ENCODE assay signal across 20 mouse cellular contexts in genomic region chr12:106081748-106082140, GRCm38 (mm10).
DNase-seq lines count a peak whose midpoint lies in the region; ATAC-seq and TF ChIP-seq lines count a peak whose summit lies in the region.
"Had no signal": no experiment of that assay in that cellular context is flagged by ENCODE, and none has a peak within 500 bp of the region (broad histone marks: within the 10 kb centered on the region; RNA-seq: fewer than 3 reads in every experiment).

No protein-coding gene starts in this region.

- ATAC-seq in forebrain, embryonic 11.5 days (replicated peaks; ENCODE audit: low FRiP score), result no peak
- no peak for ATAC-seq in hindbrain, embryonic 12.5 days (ENCODE audit: low FRiP score)
- ATAC-seq in midbrain, embryonic 15.5 days (replicated peaks), result no peak
- ATAC-seq in kidney, embryonic 16.5 days (ENCODE audit: low FRiP score, low TSS enrichment), result no peak

- no peaks in the 10 kb centered on the region for H3K36me3 ChIP-seq in forebrain, embryonic 11.5 days (ENCODE audit: control insufficient read depth, insufficient read depth, low read length)
- no peaks in the 10 kb centered on the region for H3K36me3 ChIP-seq in hindbrain, embryonic 12.5 days
- H3K36me3 ChIP-seq in midbrain, embryonic 15.5 days (replicated peaks), result no peaks in the 10 kb centered on the region
- no peaks in the 10 kb centered on the region for H3K36me3 ChIP-seq in kidney, embryonic 16.5 days (ENCODE audit: insufficient read depth, low read length)
- H3K36me3 ChIP-seq: embryonic facial prominence, embryonic 12.5 days; heart, embryonic 15.5 days; limb, embryonic 15.5 days; stomach, embryonic 15.5 days had no signal

- H3K4me1 ChIP-seq in forebrain, embryonic 11.5 days (replicated peaks; ENCODE audit: control insufficient read depth, insufficient read depth, low read length), result peaks cover 24% of the 10 kb centered on the region
- peaks cover 31% of the 10 kb centered on the region for H3K4me1 ChIP-seq in hindbrain, embryonic 12.5 days
- H3K4me1 ChIP-seq in midbrain, embryonic 15.5 days, result peaks cover 30% of the 10 kb centered on the region
- H3K4me1 ChIP-seq in kidney, embryonic 16.5 days (ENCODE audit: insufficient read depth, low read length), result peaks cover 15% of the 10 kb centered on the region; the same call in 1 of the 2 replicates
- H3K4me1 ChIP-seq: heart, embryonic 15.5 days; stomach, embryonic 15.5 days had no signal

- no peaks in the 10 kb centered on the region for H3K27me3 ChIP-seq in forebrain, embryonic 11.5 days (ENCODE audit: control insufficient read depth, insufficient read depth, low read length)
- no peaks in the 10 kb centered on the region for H3K27me3 ChIP-seq in hindbrain, embryonic 12.5 days
- H3K27me3 ChIP-seq in midbrain, embryonic 15.5 days (replicated peaks), result no peaks in the 10 kb centered on the region
- no peaks in the 10 kb centered on the region for H3K27me3 ChIP-seq in kidney, embryonic 16.5 days (ENCODE audit: insufficient read depth, low read length)
- H3K27me3 ChIP-seq: CH12.LX; embryonic facial prominence, embryonic 12.5 days; heart, embryonic 15.5 days; limb, embryonic 15.5 days; stomach, embryonic 15.5 days had no signal

- DNase-seq in layer of hippocampus, adult 2 months (ENCODE audit: low spot score in 2 of 2), result no peak
- no peak for DNase-seq in layer of hippocampus, adult 8-10 months (ENCODE audit: low spot score in 2 of 2)
- DNase-seq in forebrain, embryonic 11.5 days (ENCODE audit: low spot score), result no peak
- DNase-seq in lung, postnatal 10 days, result no peak
- no peak for DNase-seq in adrenal gland, adult (ENCODE audit: inconsistent age in 2 of 2, low spot score in 1 of 2)
- DNase-seq: adrenal gland, adult 8-10 months; cerebellum, adult 11-12 months; cerebellum, postnatal 36 days; kidney, adult 9 months; kidney, postnatal 4 days; lung, postnatal 36 days; spleen, adult 18-20 months had no signal

- no peak for TF ChIP-seq CTCF in layer of hippocampus, adult 2 months (conservative IDR thresholded peaks at IDR 0.05)

- peak overlapping the region; percentile 41; the same call in 1 of the 2 replicates for H3K4me2 ChIP-seq in forebrain, embryonic 11.5 days (ENCODE audit: low read depth, low read length, severe bottlenecking)
- peak overlapping the region; percentile 43 for H3K4me2 ChIP-seq in hindbrain, embryonic 12.5 days (replicated peaks)
- H3K4me2 ChIP-seq in midbrain, embryonic 15.5 days, result peak overlapping the region; percentile 52; the same call in 1 of the 2 replicates
- no peak overlapping the region for H3K4me2 ChIP-seq in kidney, embryonic 16.5 days (replicated peaks; ENCODE audit: low read depth, low read length)
- H3K4me2 ChIP-seq: embryonic facial prominence, embryonic 12.5 days; heart, embryonic 15.5 days; limb, embryonic 15.5 days; stomach, embryonic 15.5 days had no signal

- no peaks in the 10 kb centered on the region for H3K9me3 ChIP-seq in forebrain, embryonic 11.5 days (ENCODE audit: control insufficient read depth, low read length)
- H3K9me3 ChIP-seq in hindbrain, embryonic 12.5 days (replicated peaks), result no peaks in the 10 kb centered on the region
- H3K9me3 ChIP-seq in midbrain, embryonic 15.5 days, result no peaks in the 10 kb centered on the region
- H3K9me3 ChIP-seq in kidney, embryonic 16.5 days (ENCODE audit: low read length), result no peaks in the 10 kb centered on the region
- H3K9me3 ChIP-seq: embryonic facial prominence, embryonic 12.5 days; heart, embryonic 15.5 days; limb, embryonic 15.5 days; stomach, embryonic 15.5 days had no signal

- H3K4me3 ChIP-seq in layer of hippocampus, adult 2 months, result no peak overlapping the region; the same call in 1 of the 2 replicates
- H3K4me3 ChIP-seq in forebrain, embryonic 11.5 days (ENCODE audit: low read depth, low read length), result no peak overlapping the region
- H3K4me3 ChIP-seq in hindbrain, embryonic 12.5 days, result no peak overlapping the region
- no peak overlapping the region for H3K4me3 ChIP-seq in midbrain, embryonic 15.5 days
- H3K4me3 ChIP-seq in kidney, embryonic 16.5 days (ENCODE audit: low read length), result no peak overlapping the region
- H3K4me3 ChIP-seq: embryonic facial prominence, embryonic 12.5 days; heart, embryonic 15.5 days; limb, embryonic 15.5 days; stomach, embryonic 15.5 days had no signal

- H3K9ac ChIP-seq in forebrain, embryonic 11.5 days (ENCODE audit: low read length), result no peak overlapping the region
- H3K9ac ChIP-seq in hindbrain, embryonic 12.5 days, result no peak overlapping the region
- no peak overlapping the region for H3K9ac ChIP-seq in midbrain, embryonic 15.5 days
- no peak overlapping the region for H3K9ac ChIP-seq in kidney, embryonic 16.5 days (replicated peaks; ENCODE audit: low read length)
- H3K9ac ChIP-seq: embryonic facial prominence, embryonic 12.5 days; heart, embryonic 15.5 days; limb, embryonic 15.5 days; stomach, embryonic 15.5 days had no signal

- H3K27ac ChIP-seq in layer of hippocampus, adult 2 months, result peak overlapping the region; percentile 87
- H3K27ac ChIP-seq in forebrain, embryonic 11.5 days (ENCODE audit: low read depth, low read length), result no peak overlapping the region
- peak overlapping the region; percentile 75; the same call in 1 of the 2 replicates for H3K27ac ChIP-seq in hindbrain, embryonic 12.5 days
- peak overlapping the region; percentile 62; the same call in 1 of the 2 replicates for H3K27ac ChIP-seq in midbrain, embryonic 15.5 days
- no peak overlapping the region for H3K27ac ChIP-seq in kidney, embryonic 16.5 days (ENCODE audit: low read length)
- H3K27ac ChIP-seq: heart, embryonic 15.5 days; limb, embryonic 15.5 days; stomach, embryonic 15.5 days had no signal

- 30% methylated on average over 7 of the region's 7 CpGs for WGBS in forebrain, embryonic 11.5 days
- WGBS in hindbrain, embryonic 12.5 days, result 52% methylated on average over 7 of the region's 7 CpGs
- 42% methylated on average over 7 of the region's 7 CpGs for WGBS in midbrain, embryonic 15.5 days
- 81% methylated on average over 7 of the region's 7 CpGs for WGBS in kidney, embryonic 16.5 days

Comparison
In these comparisons a context has a peak if more than half of its experiments do, and no peak if none do; other contexts are left out.
1. H3K27ac ChIP-seq: peak in layer of hippocampus, adult 2 months (single experiment), hindbrain, embryonic 12.5 days (single experiment) and midbrain, embryonic 15.5 days (single experiment); none in forebrain, embryonic 11.5 days (single experiment) and kidney, embryonic 16.5 days (single experiment).